Mouse (Mus musculus) hindbrain, embryonic 10.5 days (tissue): ENCODE measurements around the gene Skor1. TPM values are rescaled to one million over a fixed set of nuclear protein-coding genes. Genes with fewer than 3 reads are reported as not detected.

Source experiments
- DNase-seq: peaks from one replicate; pipeline ENCODE4 v3.0.0-alpha.2; 2017; ENCODE audit warnings: low spot score
- H3K27ac ChIP-seq: fragments of 300-500 bp; sonication (generic); 2 replicates; pipeline ENCODE4 v1.5.1; 2016; ENCODE audit warnings: mild to moderate bottlenecking, moderate library complexity
- H3K27me3 ChIP-seq: fragments of 300-500 bp; sonication (generic); 2 replicates; pipeline ENCODE4 v1.6.1; 2016; ENCODE audit warnings: mild to moderate bottlenecking; ENCODE audit not compliant: poor library complexity, insufficient read depth, severe bottlenecking
- H3K36me3 ChIP-seq: fragments of 300-500 bp; sonication (generic); 2 replicates; pipeline ENCODE4 v1.6.1; 2016; ENCODE audit warnings: mild to moderate bottlenecking, moderate library complexity
- H3K4me1 ChIP-seq: fragments of 300-500 bp; sonication (generic); replicated peaks from 2 replicates; pipeline ENCODE4 v1.6.1; 2016; ENCODE audit warnings: mild to moderate bottlenecking
- H3K4me3 ChIP-seq: fragments of 300-500 bp; sonication (generic); 2 replicates; pipeline ENCODE4 v1.5.1; 2016; ENCODE audit warnings: mild to moderate bottlenecking, moderate library complexity
- H3K9me3 ChIP-seq: fragments of 300-500 bp; sonication (generic); 2 replicates; pipeline ENCODE4 v1.6.1; 2016; ENCODE audit warnings: mild to moderate bottlenecking, moderate library complexity
- WGBS: fragments of 180-500 bp; shearing (Covaris S2); methylation state at CpG from one replicate; pipeline ENCODE4 v1.1.7; 2016; 5-methylcytosine and 5-hydroxymethylcytosine counted together
- polyA plus RNA-seq: library from polyadenylated mRNA; unstranded; fragments of >200 nt; fragmentation: Nextera tagmentation; extraction: Ambion mirVana; gene quantifications from 2 replicates; pipeline ENCODE4 v1.2.1, GENCODE M21; 2016

The Skor1 gene
- polyA plus RNA-seq, 1 experiment from 2014 or later: 6.8 TPM

DNA sequence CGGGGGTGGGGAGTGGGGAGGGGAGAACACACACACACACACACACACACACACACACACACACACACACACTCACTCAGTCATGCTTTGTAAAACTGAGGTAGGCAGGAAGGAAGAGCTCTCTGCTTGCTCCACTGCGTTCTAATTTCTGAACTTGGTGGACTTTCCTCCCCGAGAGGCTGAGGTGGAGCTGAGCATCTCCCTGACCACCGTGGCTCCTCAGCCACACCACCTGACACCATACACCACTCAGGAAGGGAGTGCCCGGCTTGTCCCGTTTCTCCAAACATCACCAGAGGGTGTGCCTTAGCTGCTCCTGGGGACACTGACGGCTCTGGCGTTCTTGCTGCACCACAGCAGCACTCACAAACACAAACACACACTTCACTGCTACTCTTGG lies 29.5 kb upstream of the Skor1 start:
- WGBS: 83% methylated on average over 8 of the region's 8 CpGs
- no peak for DNase-seq
- Histone ChIP-seq H3K27ac (no peak overlapping the region), H3K4me1 (peaks cover 37% of the 10 kb centered on the region), H3K27me3 (peaks cover 38% of the 10 kb centered on the region), H3K4me3 (no peak overlapping the region), H3K9me3 (no peaks in the 10 kb centered on the region), H3K36me3 (peaks cover 11% of the 10 kb centered on the region)

DNA sequence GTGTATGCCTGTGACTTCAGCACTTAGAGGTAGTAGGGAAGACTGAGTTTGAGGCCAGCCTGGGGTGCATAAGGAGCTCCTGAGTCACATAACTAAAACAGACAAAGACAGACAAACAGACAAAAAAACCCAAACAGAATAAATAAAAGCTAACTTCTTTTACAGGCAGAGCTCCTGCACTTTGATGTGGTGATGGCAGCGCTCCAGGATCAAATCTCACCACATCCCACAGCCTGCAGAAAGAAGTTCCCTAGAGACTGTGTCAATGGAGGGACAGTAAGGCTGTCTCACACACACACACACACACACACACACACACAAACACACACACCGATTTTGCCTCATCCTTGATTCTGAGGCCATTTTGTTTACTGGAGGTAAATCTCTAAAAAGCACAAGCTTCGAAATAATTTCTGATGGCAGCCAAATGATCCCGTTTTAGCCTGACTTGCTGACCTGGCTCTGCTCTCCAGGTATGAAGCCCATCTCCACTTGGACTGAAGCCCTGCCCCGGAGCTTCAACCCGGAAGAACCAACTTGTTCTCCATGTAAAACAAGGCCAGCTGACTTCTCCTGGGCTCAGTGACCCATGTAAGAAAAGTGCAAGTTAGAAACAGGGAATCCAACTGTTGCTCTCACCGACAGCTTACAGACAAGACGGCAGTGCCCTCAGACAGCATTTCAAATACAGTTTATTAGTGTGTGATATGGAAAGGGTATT lies 25.4 kb upstream of the Skor1 start:
- Histone ChIP-seq H3K27ac (no peak overlapping the region), H3K4me1 (peaks cover 12% of the 10 kb centered on the region), H3K27me3 (peaks cover 16% of the 10 kb centered on the region), H3K9me3 (peaks cover 2% of the 10 kb centered on the region; the same call in 1 of the 2 replicates), H3K4me3 (no peak overlapping the region), H3K36me3 (peaks cover 7% of the 10 kb centered on the region)
- WGBS: 84% methylated on average over 8 of the region's 8 CpGs
- no peak for DNase-seq

DNA sequence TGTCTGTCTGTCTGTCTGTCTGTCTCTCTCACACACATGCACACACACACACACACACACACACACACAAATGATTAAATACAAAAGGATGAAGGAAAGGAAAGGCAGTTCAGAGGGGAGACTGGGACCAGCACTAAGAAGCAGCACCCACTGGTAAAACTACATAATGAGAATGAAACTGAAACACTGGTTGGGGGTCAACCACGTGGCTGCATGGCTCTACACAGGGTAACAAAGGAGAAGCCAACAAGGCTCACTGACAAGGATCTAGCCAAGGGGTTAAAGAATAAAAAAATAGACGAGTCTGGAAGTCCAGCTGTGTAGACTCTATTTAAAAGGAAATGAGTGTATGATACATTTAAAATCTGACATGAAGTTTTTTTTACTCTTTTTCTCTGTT lies 23.2 kb upstream of the Skor1 start:
- Histone ChIP-seq H3K4me1 (peaks cover 16% of the 10 kb centered on the region), H3K27me3 (no peaks in the 10 kb centered on the region), H3K9me3 (peaks cover 3% of the 10 kb centered on the region; the same call in 1 of the 2 replicates), H3K4me3 (no peak overlapping the region), H3K27ac (no peak overlapping the region), H3K36me3 (peaks cover 15% of the 10 kb centered on the region)
- no peak for DNase-seq
- WGBS: 56% methylated on average over 2 of the region's 2 CpGs

DNA sequence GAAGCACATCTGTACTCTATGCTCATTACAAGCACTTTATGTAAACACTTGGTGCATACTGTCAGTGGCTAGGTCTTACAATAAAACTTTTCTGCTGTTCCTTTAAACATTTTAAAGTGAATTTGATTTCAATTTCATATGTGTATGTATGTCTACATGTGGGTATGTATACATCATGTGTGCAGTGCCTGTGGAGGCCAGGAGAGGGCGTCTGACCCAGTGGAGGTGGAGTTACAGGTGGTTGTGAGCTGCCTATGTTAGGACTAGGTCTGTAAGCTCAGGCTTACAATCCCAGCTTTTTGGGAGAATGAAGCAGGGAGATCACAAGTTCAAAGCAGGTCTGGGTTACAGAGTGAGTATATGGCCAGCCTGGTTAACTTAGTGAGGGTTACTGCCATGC lies 20.4 kb upstream of the Skor1 start:
- no peaks in the 10 kb centered on the region for H3K27me3 ChIP-seq
- DNase-seq: no peak
- H3K4me1 ChIP-seq: peaks cover 34% of the 10 kb centered on the region
- H3K36me3 ChIP-seq: peaks cover 15% of the 10 kb centered on the region
- WGBS: 82% methylated on average over 1 of the region's 1 CpGs
- H3K9me3 ChIP-seq: peaks cover 3% of the 10 kb centered on the region; the same call in 1 of the 2 replicates
- H3K27ac ChIP-seq: no peak overlapping the region
- H3K4me3 ChIP-seq: no peak overlapping the region

DNA sequence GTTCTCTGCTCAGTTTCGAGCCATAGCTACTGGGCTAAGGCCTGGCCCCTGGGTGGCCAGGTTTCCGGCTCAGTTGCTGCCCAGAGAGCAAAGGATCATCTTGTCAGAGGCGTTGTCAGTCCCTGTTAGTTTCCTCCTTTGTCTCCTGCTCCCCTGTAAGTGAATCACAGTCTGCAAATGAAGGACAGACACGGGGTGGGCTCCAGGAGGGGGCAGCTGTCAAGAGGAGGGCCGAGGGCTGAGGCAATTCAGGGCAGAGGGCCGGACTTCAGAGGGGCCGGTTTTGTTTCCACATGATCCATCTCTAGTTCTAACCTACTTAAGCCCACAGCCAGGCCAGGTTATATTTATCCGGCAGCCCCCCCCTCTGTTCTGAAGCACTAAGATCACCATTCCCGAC lies 16.3 kb upstream of the Skor1 start:
- H3K27ac ChIP-seq: peak overlapping the region; percentile 74
- WGBS: 17% methylated on average over 9 of the region's 9 CpGs
- DNase-seq: no peak
- no peak overlapping the region for H3K4me3 ChIP-seq
- H3K36me3 ChIP-seq: peaks cover 31% of the 10 kb centered on the region
- peaks cover 35% of the 10 kb centered on the region for H3K4me1 ChIP-seq
- H3K9me3 ChIP-seq: peaks cover 3% of the 10 kb centered on the region; the same call in 1 of the 2 replicates
- 0 out of 2 replicates have a peak, but pooled peaks cover 2% of the 10 kb centered on the region for H3K27me3 ChIP-seq

DNA sequence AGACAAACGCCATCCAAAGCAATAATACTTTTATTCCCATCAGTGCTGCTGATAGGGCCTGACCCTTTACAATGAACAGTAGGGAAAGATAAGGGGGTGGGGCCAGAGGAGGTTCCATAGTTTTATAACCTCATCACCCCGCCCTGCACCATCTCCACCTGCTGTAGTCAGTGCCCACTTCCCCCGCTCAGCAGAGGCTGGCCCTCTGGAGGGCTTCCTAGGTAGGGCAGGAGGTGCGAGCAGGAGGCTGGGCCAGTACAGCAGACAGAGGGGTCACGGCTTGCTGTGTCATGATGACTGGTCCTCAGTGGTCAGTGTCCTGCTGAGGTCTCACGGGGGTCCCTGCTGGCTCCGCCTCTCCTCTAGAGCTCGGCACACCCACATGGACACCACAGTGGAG lies 15.0 kb upstream of the Skor1 start:
- Histone ChIP-seq H3K36me3 (peaks cover 20% of the 10 kb centered on the region), H3K27me3 (peaks cover 9% of the 10 kb centered on the region; the same call in 1 of the 2 replicates), H3K27ac (no peak overlapping the region), H3K4me3 (no peak overlapping the region), H3K9me3 (no peaks in the 10 kb centered on the region), H3K4me1 (peaks cover 35% of the 10 kb centered on the region)
- WGBS: 71% methylated on average over 8 of the region's 8 CpGs
- no peak for DNase-seq

DNA sequence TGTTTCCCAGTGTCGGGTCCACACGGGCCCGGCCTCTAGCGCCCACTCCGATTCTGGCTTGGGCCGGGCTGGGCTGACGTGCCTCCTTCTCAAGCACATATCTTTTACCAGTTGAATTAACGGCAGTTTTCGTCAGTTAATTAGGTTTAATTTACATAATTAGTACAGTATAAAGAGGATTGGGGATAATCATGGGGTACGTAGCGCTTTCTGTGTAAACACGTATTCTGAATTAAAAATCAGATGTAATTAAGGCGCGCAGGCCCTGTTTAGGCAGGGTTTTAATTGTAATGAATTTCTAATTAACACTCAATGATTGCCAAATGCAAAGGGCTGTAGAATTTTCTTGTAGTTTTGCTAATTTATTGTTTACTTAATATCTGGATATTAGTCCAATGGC lies 3.2 kb upstream of the Skor1 start:
- H3K9me3 ChIP-seq: peaks cover 5% of the 10 kb centered on the region; the same call in 1 of the 2 replicates
- no peak overlapping the region for H3K27ac ChIP-seq
- no peak overlapping the region for H3K4me3 ChIP-seq
- H3K27me3 ChIP-seq: peaks cover 99% of the 10 kb centered on the region
- DNase-seq: no peak
- peaks cover 47% of the 10 kb centered on the region for H3K4me1 ChIP-seq
- H3K36me3 ChIP-seq: no peaks in the 10 kb centered on the region
- 20% methylated on average over 14 of the region's 14 CpGs for WGBS

DNA sequence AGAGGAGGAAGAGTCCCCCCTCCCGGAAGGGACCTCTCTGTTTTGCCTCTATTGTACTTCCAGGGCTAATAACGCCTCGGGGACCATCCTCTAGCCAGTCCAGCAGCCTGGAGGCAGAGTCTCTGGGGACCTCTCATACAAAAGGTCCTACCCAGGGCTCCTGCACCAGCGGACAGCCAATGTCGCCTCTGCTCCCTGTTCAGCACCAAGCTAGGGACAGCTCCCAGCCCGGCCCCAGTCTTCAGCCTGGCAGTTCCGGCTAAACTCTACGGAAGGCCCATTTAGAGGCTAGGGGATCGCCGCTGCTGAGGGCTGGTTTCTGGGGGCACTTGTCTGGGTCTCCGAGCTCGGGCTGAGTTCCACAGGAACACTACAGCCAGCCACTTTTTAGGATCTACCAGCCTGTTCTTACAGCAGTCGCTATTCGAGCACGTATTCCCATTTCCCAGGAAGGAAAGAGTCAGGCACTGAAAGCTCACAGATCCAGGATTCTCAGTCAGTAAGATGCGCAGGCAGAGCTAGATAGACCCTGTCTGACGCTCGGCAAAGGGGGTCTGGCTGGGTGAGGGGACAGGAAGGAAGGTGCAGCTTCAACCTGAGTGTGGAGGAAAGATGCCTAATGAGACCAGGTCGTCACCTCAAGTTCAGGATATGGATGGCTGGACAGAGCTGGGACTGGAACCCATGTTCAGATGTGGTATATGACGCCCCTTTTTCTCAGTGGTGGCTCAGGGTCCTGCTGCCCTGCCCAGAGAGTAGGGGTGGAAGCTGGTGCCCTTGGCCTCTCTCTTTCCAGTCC lies 2.5 kb upstream of the Skor1 start:
- Histone ChIP-seq H3K4me3 (no peak overlapping the region), H3K36me3 (no peaks in the 10 kb centered on the region), H3K9me3 (peaks cover 5% of the 10 kb centered on the region; the same call in 1 of the 2 replicates), H3K4me1 (peaks cover 54% of the 10 kb centered on the region), H3K27ac (no peak overlapping the region), H3K27me3 (peaks cover 100% of the 10 kb centered on the region)
- WGBS: 1% methylated on average over 20 of the region's 20 CpGs
- DNase-seq: peak; percentile 87

DNA sequence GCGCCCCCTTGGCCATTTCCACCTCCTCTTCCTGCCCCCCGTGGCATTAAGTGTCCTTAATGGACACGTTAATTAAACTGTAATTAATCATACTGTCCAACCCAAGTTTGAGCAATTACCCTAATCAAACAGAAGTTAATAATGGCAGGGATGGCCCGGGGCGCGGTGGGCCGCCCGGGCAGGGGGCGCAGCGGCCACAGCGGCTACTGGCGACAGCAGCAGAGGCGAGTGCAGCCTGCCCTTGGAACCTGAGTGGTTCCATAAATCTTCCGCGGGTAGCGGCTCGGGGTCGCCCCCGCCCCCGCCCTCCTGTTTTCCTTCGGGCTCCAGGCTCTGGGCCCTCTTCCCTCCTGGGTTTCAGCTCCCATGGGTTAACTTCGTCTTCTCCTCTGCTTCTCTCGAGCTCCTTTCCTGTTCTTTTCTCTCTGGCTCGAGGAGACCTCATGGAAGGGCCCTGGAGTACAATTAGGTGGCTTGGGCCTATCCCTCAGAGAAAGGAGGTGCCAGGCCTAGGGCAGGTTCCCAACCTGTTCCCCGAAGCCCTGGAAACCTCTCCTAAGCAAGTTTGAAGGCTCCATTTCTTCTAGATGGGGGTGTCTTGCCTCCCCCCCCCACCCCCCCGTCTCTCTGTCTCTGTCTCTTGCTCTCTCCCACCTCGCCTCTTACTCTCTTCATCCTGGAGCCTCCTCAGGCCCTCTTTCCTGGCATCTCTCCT lies 1.5 kb upstream of the Skor1 start:
- H3K27ac ChIP-seq: no peak overlapping the region
- WGBS: 2% methylated on average over 27 of the region's 27 CpGs

DNA sequence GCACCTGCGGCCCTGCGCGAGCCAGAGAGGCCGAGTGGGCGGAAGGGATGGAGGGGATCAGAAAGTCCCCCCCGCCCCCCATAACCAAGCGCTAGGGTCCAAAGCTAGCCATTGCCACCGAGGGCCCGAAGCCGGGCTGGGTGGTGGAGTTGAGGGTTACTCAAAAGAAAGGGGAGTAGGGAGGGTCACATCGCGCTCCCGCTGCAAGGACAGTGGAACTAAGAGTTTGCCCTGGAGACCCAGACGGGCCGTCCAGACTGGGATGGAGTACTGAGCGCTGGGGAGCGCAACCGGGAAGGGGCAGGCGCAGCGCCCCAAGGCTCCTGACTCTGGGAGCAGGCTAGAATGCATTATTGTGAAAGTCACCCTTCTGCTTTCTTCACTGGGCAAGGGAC lies 608 bp upstream of the Skor1 start:
- Histone ChIP-seq H3K9me3 (peaks cover 5% of the 10 kb centered on the region; the same call in 1 of the 2 replicates), H3K36me3 (no peaks in the 10 kb centered on the region), H3K27ac (0 out of 2 replicates have a peak overlapping the region, but pooled peaks have one; percentile 70), H3K27me3 (peaks cover 100% of the 10 kb centered on the region), H3K4me1 (peaks cover 73% of the 10 kb centered on the region), H3K4me3 (peak overlapping the region; percentile 58)
- under 1% methylated on average over 20 of the region's 20 CpGs for WGBS
- peak; percentile 45 for DNase-seq

More for the DNA sequence above, 1.5 kb upstream of the Skor1 start:
- no peak for DNase-seq
- H3K4me1 ChIP-seq: peaks cover 64% of the 10 kb centered on the region
- peaks cover 100% of the 10 kb centered on the region for H3K27me3 ChIP-seq
- H3K36me3 ChIP-seq: no peaks in the 10 kb centered on the region
- H3K4me3 ChIP-seq: no peak overlapping the region
- H3K9me3 ChIP-seq: peaks cover 5% of the 10 kb centered on the region; the same call in 1 of the 2 replicates

DNA sequence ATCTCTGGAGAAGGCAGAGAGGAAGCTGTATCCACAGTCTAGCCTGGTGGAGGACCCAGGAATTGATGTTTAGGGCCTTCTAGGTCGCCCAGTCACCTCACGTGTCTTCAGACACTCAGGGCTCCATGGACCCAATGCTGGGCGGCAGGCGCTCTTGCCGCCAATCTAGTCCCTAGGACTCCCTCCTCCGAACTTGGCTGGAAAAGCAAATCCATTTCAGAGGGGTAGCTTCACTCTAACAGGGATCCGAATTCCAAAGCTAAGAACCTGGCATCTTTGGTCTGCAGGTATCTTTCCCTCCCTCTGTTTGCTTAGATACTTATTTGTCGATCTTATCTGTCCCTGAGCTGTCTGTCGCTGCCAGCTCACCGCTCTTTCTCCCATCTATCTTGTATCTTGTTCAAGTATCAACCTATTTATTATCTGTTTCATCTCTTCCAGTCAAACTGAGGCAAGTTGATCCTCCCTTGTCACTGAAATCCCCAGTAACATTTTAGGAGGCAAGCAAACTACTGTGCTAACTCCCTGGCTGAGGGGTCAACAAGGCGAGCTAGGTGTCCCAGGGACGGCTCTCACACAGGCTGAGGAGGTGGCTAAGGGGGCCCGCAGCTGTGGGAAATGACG lies 863 bp downstream of the Skor1 start:
- H3K27ac ChIP-seq: no peak overlapping the region
- WGBS: 1% methylated on average over 14 of the region's 14 CpGs
- peak overlapping the region; percentile 58 for H3K4me3 ChIP-seq
- peak; percentile 43 for DNase-seq
- peaks cover 86% of the 10 kb centered on the region for H3K4me1 ChIP-seq
- H3K9me3 ChIP-seq: no peaks in the 10 kb centered on the region
- H3K36me3 ChIP-seq: no peaks in the 10 kb centered on the region
- H3K27me3 ChIP-seq: peaks cover 100% of the 10 kb centered on the region

DNA sequence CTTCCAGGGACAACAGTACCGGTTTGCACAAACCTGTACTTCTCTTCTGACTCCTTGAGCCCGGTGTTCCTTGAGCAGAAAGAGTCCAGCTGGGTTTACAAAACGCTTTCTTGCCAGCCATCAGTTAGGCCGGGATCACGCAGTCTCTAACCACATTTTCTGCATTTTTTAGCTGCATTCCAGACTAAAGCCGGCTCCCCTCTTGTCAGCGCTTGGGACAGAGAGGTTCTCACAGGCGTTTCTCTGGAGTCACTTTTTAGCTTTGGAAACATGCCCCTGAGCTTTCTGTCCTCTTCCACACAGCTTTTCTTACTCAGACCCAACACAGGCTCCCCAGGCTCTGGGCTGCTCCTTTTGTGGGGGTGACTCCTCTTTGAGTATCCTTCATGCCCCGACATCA lies 1.5 kb downstream of the Skor1 start:
- DNase-seq: peak; percentile 40
- no peaks in the 10 kb centered on the region for H3K36me3 ChIP-seq
- H3K4me1 ChIP-seq: peaks cover 88% of the 10 kb centered on the region
- no peaks in the 10 kb centered on the region for H3K9me3 ChIP-seq
- no peak overlapping the region for H3K27ac ChIP-seq
- H3K27me3 ChIP-seq: peaks cover 100% of the 10 kb centered on the region
- WGBS: under 1% methylated on average over 9 of the region's 9 CpGs
- peak overlapping the region; percentile 38 for H3K4me3 ChIP-seq
